Mouse (Mus musculus) lung, embryonic 14.5 days (tissue): ENCODE results near the gene Prkag1. TPM values are rescaled to one million over a fixed set of nuclear protein-coding genes. Genes with fewer than 3 reads are reported as not detected.

Experiments used
- ATAC-seq: fragments of 200-750 bp; cut with Nextera tagmentation; 2 replicates; pipeline ENCODE4 v1.8.0; 2017; ENCODE audit warnings: mild to moderate bottlenecking, moderate TSS enrichment, moderate library complexity; ENCODE audit not compliant: insufficient read depth
- DNase-seq: peaks from one replicate; pipeline ENCODE4 v3.0.0-alpha.2; 2015
- H3K27ac ChIP-seq: fragments of 300-500 bp; sonication (generic); 2 replicates; pipeline ENCODE4 v1.5.1; 2014; ENCODE audit warnings: low read depth, mild to moderate bottlenecking, moderate library complexity
- H3K27me3 ChIP-seq: fragments of 300-500 bp; sonication (generic); 2 replicates; pipeline ENCODE4 v1.6.1; 2014; ENCODE audit warnings: low read length, control low read depth; ENCODE audit not compliant: insufficient read depth
- H3K36me3 ChIP-seq: fragments of 300-500 bp; sonication (generic); 2 replicates; pipeline ENCODE4 v1.6.1; 2014; ENCODE audit warnings: control low read depth; ENCODE audit not compliant: insufficient read depth
- H3K4me1 ChIP-seq: fragments of 300-500 bp; sonication (generic); 2 replicates; pipeline ENCODE4 v1.6.1; 2014; ENCODE audit warnings: antibody characterized with exemption, control low read depth; ENCODE audit not compliant: insufficient read depth
- H3K4me2 ChIP-seq: fragments of 300-500 bp; sonication (generic); 2 replicates; pipeline ENCODE4 v1.6.1; 2014; ENCODE audit warnings: mild to moderate bottlenecking
- H3K4me3 ChIP-seq: fragments of 300-500 bp; sonication (generic); 2 replicates; pipeline ENCODE4 v1.5.1; 2014; ENCODE audit warnings: low read depth, low read length
- H3K9ac ChIP-seq: fragments of 300-500 bp; sonication (generic); 2 replicates; pipeline ENCODE4 v1.6.1; 2014
- H3K9me3 ChIP-seq: fragments of 300-500 bp; sonication (generic); 2 replicates; pipeline ENCODE4 v1.6.1; 2016; ENCODE audit warnings: low read depth, low read length, control low read depth
- CTCF ChIP-seq: IDR thresholded peaks from 2 replicates; pipeline ENCODE4 v1.5.1; 2016; ENCODE audit warnings: antibody characterized with exemption, low read depth
- WGBS: fragments of 180-500 bp; shearing (Covaris S2); extraction: QIAGEN DNeasy Blood & Tissue Kit; methylation state at CpG from one replicate; pipeline ENCODE4 v1.1.7; 2014; 5-methylcytosine and 5-hydroxymethylcytosine counted together
- polyA plus RNA-seq: library from polyadenylated mRNA; unstranded; fragments of >200 nt; fragmentation: Nextera tagmentation; extraction: Ambion mirVana; gene quantifications from 2 replicates; pipeline ENCODE4 v1.2.1, GENCODE M21; 2014

The Prkag1 gene
- polyA plus RNA-seq, 1 experiment from 2014 or later = 93.4 TPM

GRCm38 (mm10) chr15:98806809-98807770 is 24.2 kb downstream of the Prkag1 start:
- Histone ChIP-seq H3K4me1 (peaks cover 9% of the 10 kb centered on the region; the same call in 1 of the 2 replicates), H3K9me3 (no peaks in the 10 kb centered on the region), H3K27me3 (peaks cover 81% of the 10 kb centered on the region), H3K4me2 (peak overlapping the region; percentile 76), H3K36me3 (peaks cover 11% of the 10 kb centered on the region), H3K4me3 (peak overlapping the region; percentile 45), H3K27ac (no peak overlapping the region), H3K9ac (peak overlapping the region; percentile 18; the same call in 1 of the 2 replicates)
- DNase-seq (peak; percentile 56), ATAC-seq (peak; percentile 9; the same call in 1 of the 2 replicates)
- no peak for TF ChIP-seq CTCF
- 1% methylated on average over 58 of the region's 58 CpGs for WGBS

DNA sequence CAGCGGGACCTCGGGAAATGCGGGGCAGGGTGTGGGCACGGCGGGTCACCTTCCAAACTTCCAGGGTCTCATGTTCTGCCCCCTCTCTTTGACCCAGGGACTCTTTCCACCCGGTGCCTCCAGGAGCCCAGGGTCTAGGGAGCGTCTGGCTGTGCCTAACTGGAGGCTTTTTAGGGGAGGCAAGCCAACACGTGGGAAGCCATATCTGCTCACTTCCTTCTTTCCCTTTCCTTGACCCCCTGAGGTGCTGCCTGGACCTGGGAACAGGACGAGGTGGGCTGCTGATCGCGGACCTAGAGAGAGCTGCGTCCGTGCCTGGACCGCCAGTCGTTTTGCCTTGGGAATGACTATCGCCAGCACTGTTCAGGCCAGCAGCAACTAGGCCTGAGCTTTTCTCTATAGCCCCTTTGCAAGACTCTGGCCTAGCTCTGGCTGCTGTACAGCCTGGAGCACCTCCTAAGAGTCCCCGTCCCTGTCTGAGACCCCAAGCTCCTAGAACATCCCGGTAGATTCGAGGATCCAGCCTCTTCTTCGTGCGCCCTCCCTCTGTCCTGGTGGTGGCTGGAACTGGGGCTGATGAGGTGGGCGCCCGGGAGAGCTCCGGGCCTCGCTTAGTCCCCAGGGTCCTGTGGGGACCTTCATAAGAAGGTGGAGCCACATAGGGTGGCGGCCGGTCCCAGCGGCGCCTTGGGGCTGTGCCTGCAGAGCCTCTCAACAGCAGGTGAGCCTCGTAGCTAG is 25.1 kb downstream of the Prkag1 start:
- TF ChIP-seq CTCF = no peak
- H3K4me1 ChIP-seq = peaks cover 9% of the 10 kb centered on the region; the same call in 1 of the 2 replicates
- 13% methylated on average over 30 of the region's 30 CpGs for WGBS
- H3K27me3 ChIP-seq = peaks cover 89% of the 10 kb centered on the region
- H3K27ac ChIP-seq = no peak overlapping the region
- DNase-seq = no peak
- no peak for ATAC-seq
- peaks cover 6% of the 10 kb centered on the region for H3K36me3 ChIP-seq
- H3K9me3 ChIP-seq = no peaks in the 10 kb centered on the region
- H3K4me3 ChIP-seq = peak overlapping the region; percentile 45
- peak overlapping the region; percentile 83 for H3K4me2 ChIP-seq
- peak overlapping the region; percentile 18; the same call in 1 of the 2 replicates for H3K9ac ChIP-seq

DNA sequence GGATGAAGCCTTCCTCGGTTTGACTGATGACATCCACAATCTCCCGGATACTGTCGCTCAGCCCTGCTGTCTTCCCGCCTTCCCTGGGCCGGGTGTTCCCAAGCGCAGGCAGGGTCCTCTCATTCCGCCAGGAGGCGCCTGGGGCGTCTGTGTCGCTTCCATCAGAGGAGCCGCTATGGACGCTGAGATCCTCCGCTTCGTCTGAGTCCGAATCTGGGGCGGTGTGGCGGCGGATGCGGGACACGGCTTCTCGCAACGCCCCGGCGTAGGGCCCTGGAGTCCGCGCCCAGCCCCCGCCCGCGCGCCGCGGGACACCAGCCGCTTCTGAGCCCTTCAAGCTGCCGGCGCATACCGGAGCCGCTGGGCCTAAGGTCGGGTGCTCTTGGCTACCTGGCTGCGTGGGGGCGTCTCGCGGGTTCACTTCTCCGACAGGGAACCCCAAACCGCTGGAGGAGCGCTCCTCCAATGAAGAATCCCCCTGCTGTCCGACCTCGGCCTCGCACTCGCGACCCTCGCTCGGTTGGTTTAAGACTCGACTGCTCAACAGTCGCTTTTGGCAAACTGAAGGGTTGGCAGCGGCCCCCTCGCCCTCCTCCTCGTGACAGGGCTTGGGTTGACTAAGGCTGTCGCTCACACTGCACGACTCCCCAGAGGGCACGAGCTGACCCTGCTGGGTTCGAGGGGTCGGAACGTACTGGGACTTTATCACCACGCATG is 25.8 kb downstream of the Prkag1 start:
- Histone ChIP-seq H3K4me1 (peaks cover 9% of the 10 kb centered on the region; the same call in 1 of the 2 replicates), H3K9me3 (no peaks in the 10 kb centered on the region), H3K27me3 (peaks cover 97% of the 10 kb centered on the region), H3K36me3 (no peaks in the 10 kb centered on the region), H3K4me2 (peak overlapping the region; percentile 83), H3K9ac (peak overlapping the region; percentile 40), H3K27ac (no peak overlapping the region), H3K4me3 (peak overlapping the region; percentile 45)
- ATAC-seq (peak; percentile 42), DNase-seq (peak; percentile 89)
- TF ChIP-seq CTCF = peak; percentile 79
- 1% methylated on average over 64 of the region's 64 CpGs for WGBS

DNA sequence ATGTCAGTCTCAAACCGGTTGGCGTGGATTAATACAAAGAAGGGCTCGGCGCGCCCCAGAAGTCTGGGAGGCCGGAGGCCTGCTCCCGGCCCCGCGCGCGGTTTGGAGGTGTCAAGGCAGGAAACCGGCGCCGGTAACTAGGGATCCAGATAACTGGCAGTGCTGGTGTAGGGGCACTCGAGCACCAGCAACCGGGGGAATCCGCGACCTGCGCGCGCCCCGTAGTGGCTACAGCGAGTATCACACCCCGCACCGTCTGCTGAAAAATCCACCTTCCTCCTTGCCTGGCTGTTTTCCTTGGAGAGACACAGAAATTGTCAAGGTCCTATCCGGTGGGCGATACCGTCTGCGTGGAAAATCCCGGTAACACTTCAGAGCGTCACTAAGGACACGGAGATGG is 27.3 kb downstream of the Prkag1 start:
- DNase-seq (peak; percentile 88), ATAC-seq (no peak)
- H3K4me1 ChIP-seq = peaks cover 9% of the 10 kb centered on the region; the same call in 1 of the 2 replicates
- no peak overlapping the region for H3K9ac ChIP-seq
- TF ChIP-seq CTCF = peak; percentile 89
- H3K4me2 ChIP-seq = peak overlapping the region; percentile 48
- WGBS = under 1% methylated on average over 32 of the region's 32 CpGs
- no peak overlapping the region for H3K4me3 ChIP-seq
- no peak overlapping the region for H3K27ac ChIP-seq
- H3K9me3 ChIP-seq = no peaks in the 10 kb centered on the region
- no peaks in the 10 kb centered on the region for H3K36me3 ChIP-seq
- peaks cover 100% of the 10 kb centered on the region for H3K27me3 ChIP-seq

- Histone ChIP-seq H3K27me3 (peaks cover 100% of the 10 kb centered on the region), H3K9me3 (no peaks in the 10 kb centered on the region), H3K4me2 (no peak overlapping the region), H3K27ac (no peak overlapping the region), H3K9ac (no peak overlapping the region), H3K4me3 (no peak overlapping the region), H3K36me3 (no peaks in the 10 kb centered on the region), H3K4me1 (peaks cover 4% of the 10 kb centered on the region; the same call in 1 of the 2 replicates)
- ATAC-seq = no peak
- no peak for DNase-seq
- TF ChIP-seq CTCF = no peak
- WGBS = 5% methylated on average over 8 of the region's 8 CpGs
These were observed 28.4 kb downstream of the Prkag1 start for GRCm38 (mm10) chr15:98802926-98803325.

GRCm38 (mm10) chr15:98799396-98799795 is 31.9 kb downstream of the Prkag1 start:
- H3K36me3 ChIP-seq = no peaks in the 10 kb centered on the region
- 10% methylated on average over 12 of the region's 12 CpGs for WGBS
- ATAC-seq = no peak
- H3K4me1 ChIP-seq = no peaks in the 10 kb centered on the region
- peak; percentile 83 for TF ChIP-seq CTCF
- H3K9ac ChIP-seq = no peak overlapping the region
- H3K4me2 ChIP-seq = no peak overlapping the region
- H3K9me3 ChIP-seq = no peaks in the 10 kb centered on the region
- peaks cover 100% of the 10 kb centered on the region for H3K27me3 ChIP-seq
- peak; percentile 94 for DNase-seq
- no peak overlapping the region for H3K27ac ChIP-seq
- no peak overlapping the region for H3K4me3 ChIP-seq
